Mouse (Mus musculus): ENCODE results near the gene Brpf3. TPM values are rescaled to one million over a fixed set of nuclear protein-coding genes. Genes with fewer than 3 reads are reported as not detected.
A peak's percentile ranks its signal among the peaks of the same experiment; 100 is the strongest.
"Not testable (repeated sequence)": the region's sequence is repeated elsewhere in the genome, so short reads cannot be mapped to it uniquely, and the experiment has no call there.

The Brpf3 gene
- total RNA-seq (2021), result 100 to 1,000 TPM in 1 of 2 experiments, 10 to 100 TPM in 1; 64.8 to 101 TPM
- long read RNA-seq, experiment 1, partial matches to known transcripts, result 4 of 10 reads
- long read RNA-seq, experiment 1, other reads (novel, unspliced or antisense), result 6 of 10 reads
- long read RNA-seq, experiment 2, partial matches to known transcripts, result 1 of 4 reads
- long read RNA-seq, experiment 2, other reads (novel, unspliced or antisense), result 3 of 4 reads

GRCm38 (mm10) chr17:28800671-28801412, at the start of gene Brpf3:
Gene Brpf3 (plus strand): TSS chr17:28801090.
- peak; percentile 91 to 94 for DNase-seq

- DNase-seq, result no peak
Observed at GRCm38 (mm10) chr17:28756447-28756846, 44.4 kb upstream of the Brpf3 start.

- DNase-seq, result no peak
Observed at GRCm38 (mm10) chr17:28757470-28757869, 43.4 kb upstream of the Brpf3 start.

- DNase-seq, result no peak
Observed at GRCm38 (mm10) chr17:28760736-28761312, 40.1 kb upstream of the Brpf3 start.

GRCm38 (mm10) chr17:28761871-28762270, 39.0 kb upstream of the Brpf3 start:
- peak; percentile 87 to 90 for DNase-seq

GRCm38 (mm10) chr17:28766203-28766602, 34.7 kb upstream of the Brpf3 start:
- peak; percentile 84 to 88 for DNase-seq

- DNase-seq, result peak in 1 of 2 experiments; percentile 52
Observed at GRCm38 (mm10) chr17:28766781-28767515, 33.9 kb upstream of the Brpf3 start.

- peak; percentile 32 to 44 for DNase-seq
Observed at GRCm38 (mm10) chr17:28769121-28769874, 31.6 kb upstream of the Brpf3 start, which contains the start of gene Mapk13. Gene Mapk13 (plus strand): TSS chr17:28769297.

GRCm38 (mm10) chr17:28769875-28770421, 30.9 kb upstream of the Brpf3 start:
- peak; percentile 34 to 50 for DNase-seq

- no peak for DNase-seq
Observed at GRCm38 (mm10) chr17:28771289-28771688, 29.6 kb upstream of the Brpf3 start.

GRCm38 (mm10) chr17:28774303-28774702, 26.6 kb upstream of the Brpf3 start:
- not testable (repeated sequence) for DNase-seq

- no peak for DNase-seq
Observed at GRCm38 (mm10) chr17:28775161-28775560, 25.7 kb upstream of the Brpf3 start.

GRCm38 (mm10) chr17:28776817-28777216, 24.1 kb upstream of the Brpf3 start:
- no peak for DNase-seq

- peak; percentile 70 to 72 for DNase-seq
Observed at GRCm38 (mm10) chr17:28777231-28778005, 23.5 kb upstream of the Brpf3 start.

- peak in 1 of 2 experiments; percentile 58 for DNase-seq
Observed at GRCm38 (mm10) chr17:28779735-28780134, 21.2 kb upstream of the Brpf3 start.

GRCm38 (mm10) chr17:28780836-28781235, 20.1 kb upstream of the Brpf3 start:
- DNase-seq, result peak; percentile 85 to 90

GRCm38 (mm10) chr17:28781290-28782045, 19.4 kb upstream of the Brpf3 start:
- DNase-seq, result peak; percentile 69 to 73

- no peak for DNase-seq
Observed at GRCm38 (mm10) chr17:28785036-28785435, 15.9 kb upstream of the Brpf3 start.

- DNase-seq, result no peak
Observed at GRCm38 (mm10) chr17:28787507-28787906, 13.4 kb upstream of the Brpf3 start.

- no peak for DNase-seq
Observed at GRCm38 (mm10) chr17:28797031-28797430, 3.9 kb upstream of the Brpf3 start.

Measured in adrenal gland, postnatal 36 days (tissue).